Mouse (Mus musculus): ENCODE data around the gene Brwd1.

GRCm38 (mm10) chr16:96068364-96068763 is 14.0 kb downstream of the Brwd1 start:
- TF ChIP-seq GATA1 (IDR thresholded peaks at IDR 0.05; ENCODE audit: low read length) = no peak
- TF ChIP-seq TAL1 (IDR thresholded peaks at IDR 0.05; ENCODE audit: low read length) = no peak
